Mouse (Mus musculus) heart, embryonic 15.5 days (tissue): ENCODE data around the gene Mid1. TPM values are rescaled to one million over a fixed set of nuclear protein-coding genes. Genes with fewer than 3 reads are reported as not detected.
"Not testable (repeated sequence)": the region's sequence is repeated elsewhere in the genome, so short reads cannot be mapped to it uniquely, and the experiment has no call there.

Experiments used
- ATAC-seq: fragments of 200-750 bp; cut with Nextera tagmentation; replicated peaks from 2 replicates; pipeline ENCODE4 v1.8.0; 2017; ENCODE audit warnings: low read depth, moderate TSS enrichment; ENCODE audit not compliant: insufficient number of reproducible peaks, insufficient read depth, low FRiP score
- H3K27ac ChIP-seq: fragments of 300-500 bp; sonication (generic); 2 replicates; pipeline ENCODE4 v1.5.1; 2015; ENCODE audit warnings: mild to moderate bottlenecking, inconsistent platforms
- H3K27me3 ChIP-seq: fragments of 300-500 bp; sonication (generic); 2 replicates; pipeline ENCODE4 v1.6.1; 2015; ENCODE audit warnings: inconsistent platforms
- H3K36me3 ChIP-seq: fragments of 300-500 bp; sonication (generic); 2 replicates; pipeline ENCODE4 v1.6.1; 2015; ENCODE audit warnings: mild to moderate bottlenecking, inconsistent platforms
- H3K4me1 ChIP-seq: fragments of 300-500 bp; sonication (generic); replicated peaks from 2 replicates; pipeline ENCODE4 v1.6.1; 2015; ENCODE audit warnings: inconsistent platforms
- H3K4me2 ChIP-seq: fragments of 300-500 bp; sonication (generic); 2 replicates; pipeline ENCODE4 v1.6.1; 2015; ENCODE audit warnings: inconsistent platforms, mild to moderate bottlenecking, moderate library complexity
- H3K4me3 ChIP-seq: fragments of 300-500 bp; sonication (generic); 2 replicates; pipeline ENCODE4 v1.5.1; 2015; ENCODE audit warnings: mild to moderate bottlenecking, inconsistent platforms
- H3K9ac ChIP-seq: fragments of 300-500 bp; sonication (generic); 2 replicates; pipeline ENCODE4 v1.6.1; 2015; ENCODE audit warnings: mild to moderate bottlenecking, inconsistent platforms
- H3K9me3 ChIP-seq: fragments of 300-500 bp; sonication (generic); replicated peaks from 2 replicates; pipeline ENCODE4 v1.6.1; 2016; ENCODE audit warnings: inconsistent platforms
- WGBS: fragments of 180-500 bp; shearing (Covaris S2); methylation state at CpG from one replicate; pipeline ENCODE4 v1.1.7; 2015; ENCODE audit warnings: mixed read lengths; 5-methylcytosine and 5-hydroxymethylcytosine counted together
- polyA plus RNA-seq: library from polyadenylated mRNA; unstranded; fragments of >200 nt; fragmentation: Nextera tagmentation; extraction: Ambion mirVana; gene quantifications from 2 replicates; pipeline ENCODE4 v1.2.1, GENCODE M21; 2015

Gene Mid1
- polyA plus RNA-seq, 1 experiment from 2014 or later: 4.9 TPM

DNA sequence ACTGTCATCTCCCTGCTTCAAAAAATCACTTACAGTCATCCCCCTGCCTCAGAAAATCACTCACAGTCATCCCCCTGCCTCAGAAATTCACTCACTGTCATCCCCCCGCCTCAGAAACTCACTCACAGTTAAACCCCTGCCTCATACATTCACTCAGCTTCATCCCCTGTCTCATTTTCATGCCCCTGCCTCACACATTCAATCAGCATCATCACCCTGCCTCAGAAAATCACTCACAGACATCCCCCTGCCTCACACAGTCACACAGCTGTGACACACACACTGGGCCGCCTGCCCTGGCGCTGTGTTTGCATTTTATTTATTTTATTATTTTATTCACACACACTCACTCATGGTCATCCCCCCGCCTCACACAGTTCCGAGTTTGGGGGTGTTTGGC is 319.8 kb downstream of the Mid1 start:
- WGBS: 34% methylated on average over 5 of the region's 5 CpGs

DNA sequence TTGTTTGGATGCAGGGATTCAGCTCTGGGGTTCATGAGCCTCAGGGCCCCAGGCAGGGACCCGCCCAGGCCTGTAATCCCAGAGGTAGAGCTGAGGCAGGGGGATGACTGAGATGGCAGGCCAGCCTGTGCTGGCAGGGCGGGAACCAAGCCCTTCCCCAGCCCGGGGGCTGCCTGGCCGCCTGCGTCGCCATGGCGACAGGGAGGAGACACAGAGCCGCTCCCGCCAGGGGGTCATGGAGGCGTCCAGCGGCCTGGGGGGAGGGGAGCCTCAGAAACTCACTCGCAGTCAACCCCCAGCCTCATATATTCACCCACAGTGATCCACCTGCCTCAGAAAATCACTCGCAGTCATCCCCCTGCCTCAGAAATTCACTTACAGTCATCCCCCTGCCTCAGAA is 320.2 kb downstream of the Mid1 start:
- not testable (repeated sequence) for H3K27ac ChIP-seq, H3K4me2 ChIP-seq, H3K4me1 ChIP-seq, H3K9ac ChIP-seq, H3K9me3 ChIP-seq, H3K27me3 ChIP-seq, H3K4me3 ChIP-seq, ATAC-seq, H3K36me3 ChIP-seq
- WGBS: 30% methylated on average over 13 of the region's 13 CpGs

More for the DNA sequence above, 319.8 kb downstream of the Mid1 start:
- not testable (repeated sequence) for H3K9ac ChIP-seq, H3K4me1 ChIP-seq, H3K4me3 ChIP-seq, H3K27ac ChIP-seq, H3K4me2 ChIP-seq, H3K36me3 ChIP-seq, ATAC-seq, H3K9me3 ChIP-seq, H3K27me3 ChIP-seq

GRCm38 (mm10) chrX:170005695-170006297 is 320.8 kb downstream of the Mid1 start:
- H3K4me2 ChIP-seq, H3K4me1 ChIP-seq, H3K9ac ChIP-seq, H3K36me3 ChIP-seq, H3K4me3 ChIP-seq, H3K27ac ChIP-seq, ATAC-seq, H3K27me3 ChIP-seq: not testable (repeated sequence)
- 45% methylated on average over 1 of the region's 1 CpGs for whole genome bisulfite sequencing
- peaks cover 12% of the 10 kb centered on the region for H3K9me3 ChIP-seq

GRCm38 (mm10) chrX:170006694-170007247 is 321.8 kb downstream of the Mid1 start:
- Histone ChIP-seq H3K36me3 (peaks cover 12% of the 10 kb centered on the region), H3K9me3 (peaks cover 18% of the 10 kb centered on the region)
- ATAC-seq, H3K4me1 ChIP-seq, H3K27me3 ChIP-seq, H3K27ac ChIP-seq, H3K9ac ChIP-seq, H3K4me3 ChIP-seq, H3K4me2 ChIP-seq: not testable (repeated sequence)
- WGBS: 58% methylated on average over 3 of the region's 3 CpGs

DNA sequence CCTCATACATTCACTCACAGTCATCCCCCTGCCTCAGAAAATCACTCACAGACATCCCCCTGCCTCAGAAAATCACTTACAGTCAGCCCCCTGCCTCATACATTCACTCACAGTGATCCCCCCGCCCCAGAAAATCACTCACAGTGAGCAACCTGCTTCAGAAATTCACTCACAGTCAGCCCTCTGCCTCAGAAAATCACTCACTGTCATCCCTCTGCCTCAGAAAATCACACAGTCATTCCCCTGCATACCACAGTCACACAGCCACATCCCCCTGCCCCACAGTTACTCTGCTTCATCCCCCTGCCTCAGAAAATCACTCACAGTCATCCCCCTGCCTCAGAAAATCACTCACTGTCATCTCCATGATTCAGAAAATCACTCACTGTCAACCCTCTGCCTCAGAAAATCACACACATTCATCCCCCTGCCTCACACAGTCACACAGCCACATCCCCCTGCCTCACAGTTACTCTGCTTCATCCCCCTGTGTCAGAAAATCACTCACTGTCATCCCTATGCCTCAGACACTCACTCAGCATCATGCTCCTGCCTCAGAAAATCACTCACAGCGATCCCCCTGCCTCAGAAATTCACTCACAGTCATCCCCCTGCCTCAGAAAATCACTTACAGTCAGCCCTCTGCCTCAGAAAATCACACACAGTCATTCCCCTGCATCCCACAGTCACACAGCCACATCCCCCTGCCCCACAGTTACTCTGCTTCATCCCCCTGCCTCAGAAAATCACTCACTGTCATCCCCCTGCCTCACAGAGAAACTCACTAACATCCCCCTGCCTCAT is 322.6 kb downstream of the Mid1 start:
- not testable (repeated sequence) for ATAC-seq, H3K4me3 ChIP-seq, H3K9ac ChIP-seq, H3K4me1 ChIP-seq, H3K27ac ChIP-seq, H3K27me3 ChIP-seq, H3K4me2 ChIP-seq
- WGBS: 44% methylated on average over 2 of the region's 2 CpGs
- peaks cover 18% of the 10 kb centered on the region for H3K9me3 ChIP-seq
- H3K36me3 ChIP-seq: peaks cover 12% of the 10 kb centered on the region

DNA sequence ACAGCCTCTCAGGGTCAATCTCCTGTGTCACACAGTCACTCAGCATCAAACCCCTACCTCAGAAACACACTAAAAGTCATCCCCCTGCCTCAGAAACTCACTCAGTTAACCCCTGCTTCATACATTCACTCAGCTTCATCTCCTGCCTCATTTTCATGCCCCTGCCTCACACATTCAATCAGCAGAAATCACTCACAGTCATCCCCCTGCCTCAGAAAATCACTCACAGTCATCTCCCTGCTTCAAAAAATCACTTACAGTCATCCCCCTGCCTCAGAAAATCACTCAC is 323.1 kb downstream of the Mid1 start:
- not testable (repeated sequence) for H3K9ac ChIP-seq, H3K27ac ChIP-seq, H3K4me2 ChIP-seq, H3K4me3 ChIP-seq, H3K4me1 ChIP-seq, H3K27me3 ChIP-seq, ATAC-seq
- H3K36me3 ChIP-seq: peaks cover 12% of the 10 kb centered on the region
- peaks cover 18% of the 10 kb centered on the region for H3K9me3 ChIP-seq

DNA sequence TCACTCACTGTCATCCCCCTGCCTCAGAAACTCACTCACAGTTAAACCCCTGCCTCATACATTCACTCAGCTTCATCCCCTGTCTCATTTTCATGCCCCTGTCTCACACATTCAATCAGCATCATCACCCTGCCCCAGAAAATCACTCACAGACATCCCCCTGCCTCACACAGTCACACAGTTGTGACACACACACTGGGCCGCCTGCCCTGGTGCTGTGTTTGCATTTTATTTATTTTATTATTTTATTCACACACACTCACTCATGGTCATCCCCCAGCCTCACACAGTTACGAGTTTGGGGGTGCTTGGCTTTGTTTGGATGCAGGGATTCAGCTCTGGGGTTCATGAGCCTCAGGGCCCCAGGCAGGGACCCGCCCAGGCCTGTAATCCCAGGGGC is 323.6 kb downstream of the Mid1 start:
- not testable (repeated sequence) for H3K4me1 ChIP-seq, ATAC-seq, H3K4me2 ChIP-seq, H3K27ac ChIP-seq, H3K4me3 ChIP-seq, H3K27me3 ChIP-seq, H3K9ac ChIP-seq
- Histone ChIP-seq H3K9me3 (peaks cover 18% of the 10 kb centered on the region), H3K36me3 (peaks cover 12% of the 10 kb centered on the region)
- WGBS: 46% methylated on average over 3 of the region's 3 CpGs

- H3K4me1 ChIP-seq, H3K27me3 ChIP-seq: not testable (repeated sequence)
- peak within 1 kb of the TSS; percentile 55 for H3K4me3 ChIP-seq
- H3K9ac ChIP-seq: peak within 1 kb of the TSS; percentile 67
- H3K36me3 ChIP-seq: peaks cover 12% of the 10 kb centered on the region
- peaks cover 18% of the 10 kb centered on the region for H3K9me3 ChIP-seq
- ATAC-seq: peak; percentile 86
- WGBS: 73% methylated on average over 117 of the region's 118 CpGs
- H3K4me2 ChIP-seq: peak within 1 kb of the TSS; percentile 29
- H3K27ac ChIP-seq: peak within 1 kb of the TSS; percentile 70
Measured at GRCm38 (mm10) chrX:170009016-170009750, 324.2 kb downstream of the Mid1 start, which contains the start of gene Gm21887. Gene Gm21887, plus strand, starts transcription at chrX:170009659.

- peak; percentile 96 for ATAC-seq
- Histone ChIP-seq H3K9me3 (peaks cover 18% of the 10 kb centered on the region), H3K27ac (peak overlapping the region; percentile 70), H3K36me3 (peaks cover 12% of the 10 kb centered on the region), H3K9ac (peak overlapping the region; percentile 67), H3K4me3 (peak overlapping the region; percentile 55)
- WGBS: 60% methylated on average over 25 of the region's 25 CpGs
- H3K4me1 ChIP-seq, H3K27me3 ChIP-seq, H3K4me2 ChIP-seq: not testable (repeated sequence)
Measured at GRCm38 (mm10) chrX:170009801-170010221, 324.8 kb downstream of the Mid1 start.

GRCm38 (mm10) chrX:170010581-170011528 is 325.9 kb downstream of the Mid1 start:
- not testable (repeated sequence) for H3K9ac ChIP-seq, H3K27ac ChIP-seq, H3K4me1 ChIP-seq, H3K27me3 ChIP-seq
- ATAC-seq: peak; percentile 14; the same call in 1 of the 2 replicates
- Histone ChIP-seq H3K4me2 (peak overlapping the region; percentile 29), H3K36me3 (peaks cover 12% of the 10 kb centered on the region), H3K4me3 (peak overlapping the region; percentile 27), H3K9me3 (peaks cover 18% of the 10 kb centered on the region)
- 82% methylated on average over 97 of the region's 97 CpGs for WGBS
